Mouse (Mus musculus) frontal cortex, postnatal 25 days (tissue): ENCODE measurements around the gene Anxa7.
A peak's percentile ranks its signal among the peaks of the same experiment; 100 is the strongest.

Experiments
- DNase-seq, 2 experiments: peaks; one replicate each; pipeline ENCODE4 v3.0.0; 2022; ENCODE audit warnings: low spot score in 2 of 2

The Anxa7 gene

GRCm38 (mm10) chr14:20479291-20480194 lies at the start of gene Anxa7:
TSS of gene Anxa7 (minus strand) at chr14:20480133.
- peak; percentile 45 to 58 for DNase-seq

GRCm38 (mm10) chr14:20529643-20530042 lies 49.7 kb upstream of the Anxa7 start:
- no peak for DNase-seq

- DNase-seq = no peak
These were observed 40.2 kb upstream of the Anxa7 start for GRCm38 (mm10) chr14:20520179-20520578.

- no peak for DNase-seq
These were observed 28.5 kb upstream of the Anxa7 start for GRCm38 (mm10) chr14:20508424-20508823.

- DNase-seq = no peak
These were observed 23.0 kb upstream of the Anxa7 start for GRCm38 (mm10) chr14:20502966-20503365.

- no peak for DNase-seq
These were observed 20.0 kb upstream of the Anxa7 start for GRCm38 (mm10) chr14:20499982-20500381.

GRCm38 (mm10) chr14:20496603-20497002 lies 16.7 kb upstream of the Anxa7 start, which contains the start of gene Mss51:
TSS of gene Mss51 (minus strand) at chr14:20496901.
- DNase-seq = no peak

- no peak for DNase-seq
These were observed 6.1 kb upstream of the Anxa7 start for GRCm38 (mm10) chr14:20486031-20486430.

- no peak for DNase-seq
These were observed 2.3 kb upstream of the Anxa7 start for GRCm38 (mm10) chr14:20482051-20482751.

- no peak for DNase-seq
These were observed 1.3 kb upstream of the Anxa7 start for GRCm38 (mm10) chr14:20481211-20481610.

GRCm38 (mm10) chr14:20480195-20480579 lies 254 bp upstream of the Anxa7 start:
- no peak for DNase-seq

GRCm38 (mm10) chr14:20478801-20479200 lies 1.1 kb downstream of the Anxa7 start:
- DNase-seq = no peak

- no peak for DNase-seq
These were observed 1.5 kb downstream of the Anxa7 start for GRCm38 (mm10) chr14:20478385-20478784.

- DNase-seq = no peak
These were observed 2.5 kb downstream of the Anxa7 start for GRCm38 (mm10) chr14:20477261-20478025.

GRCm38 (mm10) chr14:20460216-20460615 lies 19.7 kb downstream of the Anxa7 start:
- DNase-seq = no peak

- no peak for DNase-seq
These were observed 21.6 kb downstream of the Anxa7 start for GRCm38 (mm10) chr14:20458378-20458777.

- no peak for DNase-seq
These were observed 27.0 kb downstream of the Anxa7 start for GRCm38 (mm10) chr14:20452929-20453328.

GRCm38 (mm10) chr14:20451765-20452331 lies 28.1 kb downstream of the Anxa7 start, which contains the start of gene Cfap70:
TSS of gene Cfap70 (minus strand) at chr14:20452226.
- peak; percentile 14 to 19 for DNase-seq

GRCm38 (mm10) chr14:20451302-20451701 lies 28.6 kb downstream of the Anxa7 start:
- no peak for DNase-seq

GRCm38 (mm10) chr14:20447209-20447608 lies 32.7 kb downstream of the Anxa7 start:
- peak in 1 of 2 experiments; percentile 22 for DNase-seq

GRCm38 (mm10) chr14:20442252-20442651 lies 37.7 kb downstream of the Anxa7 start:
- DNase-seq = no peak

GRCm38 (mm10) chr14:20436976-20437375 lies 43.0 kb downstream of the Anxa7 start:
- DNase-seq = no peak
